Mouse (Mus musculus): ENCODE measurements around the gene Smc5.
A peak's percentile ranks its signal among the peaks of the same experiment; 100 is the strongest.

The Smc5 gene

DNA sequence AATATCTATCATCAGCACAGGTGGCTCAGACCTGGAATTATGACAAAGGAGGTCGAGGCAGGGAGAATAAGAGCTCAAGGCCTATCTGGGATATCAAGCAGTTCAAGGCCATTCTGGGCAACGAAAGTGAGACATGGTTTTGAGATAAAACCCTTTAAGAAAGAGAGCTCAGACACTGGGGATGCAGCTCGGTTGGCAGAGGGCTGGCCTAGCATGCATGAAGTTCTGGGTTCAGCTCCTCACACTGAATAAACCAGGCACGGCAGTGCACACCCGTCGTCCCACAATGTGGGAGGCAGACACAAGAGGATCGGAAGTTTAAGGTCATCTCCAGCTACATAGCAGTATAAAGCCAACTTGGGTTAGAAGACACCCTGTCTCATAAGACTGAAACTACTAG is 84.7 kb downstream of the Smc5 start:
- DNase-seq = no peak

DNA sequence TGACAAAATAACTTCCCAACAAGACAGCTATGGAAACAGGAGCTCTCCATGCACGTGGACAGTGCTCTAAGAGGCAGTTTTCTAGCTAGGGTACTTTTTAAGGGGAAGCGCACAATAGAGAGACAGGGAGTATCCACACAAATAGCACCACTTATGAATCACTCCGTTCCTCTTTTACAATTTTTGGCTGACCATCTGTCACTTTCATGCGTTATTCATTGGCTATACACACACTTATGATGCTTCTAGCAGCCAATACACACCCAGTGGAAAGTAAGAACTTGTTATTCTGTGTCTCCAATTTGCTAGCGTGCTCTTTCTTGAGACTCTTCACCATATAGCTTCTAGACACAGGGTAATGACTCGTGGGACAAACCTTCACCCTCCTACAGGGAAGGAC is 86.0 kb downstream of the Smc5 start:
- DNase-seq = no peak

DNA sequence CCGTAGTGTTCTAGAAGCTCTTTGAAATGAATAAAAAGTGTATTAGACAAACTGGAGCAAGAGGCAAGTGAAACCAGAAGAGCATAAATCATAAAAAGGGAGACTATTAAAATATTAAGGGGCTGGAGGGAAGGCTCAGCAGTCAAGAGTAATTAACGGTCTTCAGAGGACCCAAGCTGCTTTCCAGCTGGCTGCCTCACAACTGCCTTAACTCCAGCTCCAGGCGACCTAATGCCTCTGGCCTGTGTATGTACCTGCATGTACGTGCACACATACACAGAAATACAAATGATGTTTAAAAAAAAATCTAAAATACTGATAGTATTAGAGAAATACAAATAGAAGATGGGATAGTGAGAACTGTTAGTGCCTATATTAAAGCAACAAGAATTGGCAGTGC is 89.6 kb downstream of the Smc5 start:
- DNase-seq = no peak

GRCm38 (mm10) chr19:23183493-23183892 is 90.2 kb downstream of the Smc5 start:
- DNase-seq = no peak

- no peak for DNase-seq
Measured at GRCm38 (mm10) chr19:23178533-23178932, 95.2 kb downstream of the Smc5 start.

GRCm38 (mm10) chr19:23175511-23175910 is 98.2 kb downstream of the Smc5 start:
- peak; percentile 54 for DNase-seq

- no peak for DNase-seq
Measured at GRCm38 (mm10) chr19:23175090-23175489, 98.6 kb downstream of the Smc5 start.

DNA sequence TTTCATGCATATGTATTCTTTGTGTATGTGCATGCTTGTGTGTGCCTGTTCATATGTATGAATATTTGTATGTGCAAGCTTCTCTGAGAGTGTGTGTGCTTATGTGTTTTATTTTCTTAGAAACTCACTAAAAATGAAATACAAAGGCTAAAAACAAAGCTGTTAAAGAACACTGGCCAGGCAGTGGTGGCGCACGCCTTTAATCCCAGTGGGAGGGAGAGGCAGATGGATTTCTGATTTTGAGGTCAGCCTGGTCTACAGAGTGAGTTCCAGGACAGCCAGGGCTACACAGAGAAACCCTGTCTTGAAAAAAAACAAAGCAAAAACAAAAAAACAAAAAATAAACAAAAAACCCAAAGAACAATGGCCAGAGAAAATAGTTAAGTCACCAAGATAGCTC is 102.6 kb downstream of the Smc5 start:
- no peak for DNase-seq

- DNase-seq = no peak
Measured at GRCm38 (mm10) chr19:23170476-23170875, 103.2 kb downstream of the Smc5 start.

DNA sequence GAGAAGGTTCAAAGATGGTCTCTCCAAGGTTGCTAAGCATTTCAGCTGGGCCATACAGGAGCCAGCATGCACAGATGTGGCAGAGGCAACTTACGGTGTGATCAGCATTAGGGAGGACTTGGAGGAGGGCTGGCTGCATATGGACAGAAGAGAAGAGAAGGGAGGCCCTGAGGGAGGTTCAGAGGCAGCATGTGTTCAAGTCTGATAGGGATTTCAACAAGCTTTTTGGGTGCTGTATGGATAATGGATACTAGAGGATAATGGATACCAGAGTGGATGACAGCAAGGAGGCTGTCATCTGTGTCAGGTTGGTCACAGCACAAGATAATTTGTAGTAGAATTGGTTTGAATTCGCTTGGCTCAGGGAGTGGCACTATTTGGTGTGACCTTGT is 104.0 kb downstream of the Smc5 start:
- DNase-seq = no peak

DNA sequence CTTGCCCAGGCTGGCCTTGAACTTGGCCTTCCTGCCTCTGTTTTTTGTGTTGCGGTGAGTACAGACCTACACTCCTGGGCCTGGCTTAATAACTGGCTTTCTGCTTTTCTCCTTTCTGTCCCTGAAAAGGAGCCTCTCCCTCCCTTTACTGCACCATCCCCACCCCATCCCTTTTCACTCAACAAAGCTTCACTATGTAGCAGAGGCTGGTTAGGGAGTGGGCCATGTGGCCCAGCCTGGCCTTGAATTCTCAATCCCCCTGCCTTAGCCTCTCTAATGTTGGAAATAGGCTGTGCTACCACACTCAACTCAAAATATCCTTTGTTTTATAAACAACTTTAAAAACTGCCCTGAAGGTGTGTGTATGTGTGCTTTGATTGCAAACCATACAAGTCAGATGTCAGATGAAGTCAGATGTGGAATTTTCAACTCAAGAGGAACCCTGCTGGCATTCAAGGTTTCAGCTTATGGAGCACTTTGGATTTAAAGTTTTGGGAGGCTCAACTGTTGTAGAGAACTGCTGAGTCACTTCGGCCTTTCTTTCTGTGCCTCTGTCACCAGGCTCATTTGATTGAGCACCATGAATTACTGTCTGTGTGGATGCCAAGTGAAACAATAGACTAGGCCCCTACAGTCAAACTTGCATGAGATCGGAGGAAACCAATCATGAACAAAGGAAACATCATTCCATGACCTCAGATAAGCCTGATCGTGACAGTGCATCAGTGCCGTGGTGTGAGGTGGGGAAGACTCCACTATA is 104.6 kb downstream of the Smc5 start:
- DNase-seq = no peak

- DNase-seq = no peak
Measured at GRCm38 (mm10) chr19:23166550-23167284, 107.0 kb downstream of the Smc5 start.

- no peak for DNase-seq
Measured at GRCm38 (mm10) chr19:23164651-23165240, 109.0 kb downstream of the Smc5 start.

DNA sequence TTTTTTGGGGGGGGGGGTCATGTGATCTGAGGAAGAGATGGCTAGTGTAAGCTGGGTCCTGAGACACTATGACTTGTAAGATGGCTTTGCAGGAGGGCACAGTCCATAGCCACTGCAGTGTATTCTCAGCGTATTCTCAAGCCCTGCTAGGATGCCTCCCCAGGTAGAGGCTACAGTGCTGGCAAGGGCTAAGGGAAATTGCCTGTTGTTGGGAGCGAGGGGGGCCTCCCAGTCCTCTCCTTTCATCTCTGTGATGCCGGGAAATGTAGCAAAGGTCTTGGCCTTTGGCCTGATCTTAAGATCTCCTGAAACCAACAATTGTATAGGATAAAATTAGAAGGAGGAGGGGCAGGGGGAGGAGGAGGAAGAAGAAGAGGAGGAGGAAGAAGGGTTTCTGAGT is 110.3 kb downstream of the Smc5 start:
- no peak for DNase-seq

DNA sequence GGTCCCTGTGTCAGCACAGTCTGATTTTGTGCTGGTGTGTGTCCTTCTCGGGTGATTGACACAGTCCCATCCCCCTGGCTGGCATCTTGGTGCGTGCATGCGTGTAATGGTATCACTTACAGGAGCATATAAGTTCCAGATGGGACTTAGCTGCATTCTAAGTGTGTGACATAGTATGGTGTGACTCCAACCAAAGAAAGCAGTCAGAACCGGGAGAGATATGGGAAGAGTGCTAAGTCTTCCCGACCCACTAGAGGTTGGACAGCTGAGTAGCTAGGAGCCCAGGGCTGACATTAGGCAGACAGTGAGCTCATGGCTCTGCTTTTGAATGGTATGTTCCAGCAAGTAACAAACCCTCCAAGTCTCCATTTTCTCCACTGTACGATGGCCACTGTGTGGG is 110.8 kb downstream of the Smc5 start:
- no peak for DNase-seq

DNA sequence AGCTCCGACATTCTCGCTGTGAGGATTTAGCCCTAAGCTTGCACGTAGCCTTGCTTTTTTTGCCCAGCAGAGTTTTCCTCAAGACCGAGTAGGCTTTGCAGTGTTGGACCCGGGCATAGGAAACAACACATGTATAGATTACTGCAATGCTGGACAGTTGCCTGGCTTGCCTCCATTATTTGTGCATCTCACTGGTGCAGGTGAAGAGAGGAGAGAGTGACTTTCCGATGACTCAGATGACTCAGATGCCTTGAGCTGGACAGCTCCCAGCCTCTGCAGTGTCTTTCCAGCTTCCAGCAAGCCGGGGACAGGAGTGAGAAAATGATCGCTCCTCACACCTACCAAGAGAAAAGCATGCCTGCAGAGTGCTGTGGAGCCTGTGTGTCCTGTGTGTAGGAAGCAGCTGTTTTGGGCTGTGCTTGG is 111.3 kb downstream of the Smc5 start:
- DNase-seq = no peak

- DNase-seq = no peak
Measured at GRCm38 (mm10) chr19:23159780-23160395, 113.8 kb downstream of the Smc5 start.
